Mouse (Mus musculus): Measurements from ENCODE around the gene Tmem222. TPM values are rescaled to one million over a fixed set of nuclear protein-coding genes. Genes with fewer than 3 reads are reported as not detected.

Gene Tmem222
- polyA plus RNA-seq (2015; fragmentation: Nextera tagmentation; extraction: Ambion mirVana), result 103 TPM in 2 replicates

- Histone ChIP-seq H3K9ac (replicated peaks) (peak within 1 kb of the TSS; percentile 88), H3K27me3 (no peaks in the 10 kb centered on the region), H3K4me1 (replicated peaks) (peaks cover 38% of the 10 kb centered on the region), H3K4me2 (replicated peaks) (peak within 1 kb of the TSS; percentile 73), H3K36me3 (no peaks in the 10 kb centered on the region), H3K4me3 (replicated peaks) (peak within 1 kb of the TSS; percentile 80), H3K27ac (peak within 1 kb of the TSS; percentile 90), H3K9me3 (no peaks in the 10 kb centered on the region)
- WGBS, result under 1% methylated on average over 73 of the region's 73 CpGs
- peak; percentile 93 for ATAC-seq
Observed at GRCm38 (mm10) chr4:133277104-133278026, at the start of gene Tmem222. TSS of gene Tmem222 (minus strand) at chr4:133277792.

- Histone ChIP-seq H3K4me1 (replicated peaks) (no peaks in the 10 kb centered on the region), H3K9me3 (no peaks in the 10 kb centered on the region), H3K4me3 (replicated peaks) (no peak overlapping the region), H3K9ac (replicated peaks) (no peak overlapping the region), H3K4me2 (replicated peaks) (no peak overlapping the region), H3K36me3 (peaks cover 31% of the 10 kb centered on the region), H3K27me3 (no peaks in the 10 kb centered on the region), H3K27ac (no peak overlapping the region)
- 91% methylated on average over 3 of the region's 3 CpGs for WGBS
- no peak for ATAC-seq
Observed at GRCm38 (mm10) chr4:133319667-133320066, 42.1 kb upstream of the Tmem222 start.

- Histone ChIP-seq H3K27me3 (no peaks in the 10 kb centered on the region), H3K4me3 (replicated peaks) (no peak overlapping the region), H3K9me3 (no peaks in the 10 kb centered on the region), H3K9ac (replicated peaks) (no peak overlapping the region), H3K4me2 (replicated peaks) (no peak overlapping the region), H3K4me1 (replicated peaks) (no peaks in the 10 kb centered on the region), H3K36me3 (peaks cover 25% of the 10 kb centered on the region; the same call in 1 of the 2 replicates), H3K27ac (no peak overlapping the region)
- ATAC-seq, result no peak
- 96% methylated on average over 5 of the region's 5 CpGs for WGBS
Observed at GRCm38 (mm10) chr4:133315991-133316390, 38.4 kb upstream of the Tmem222 start.

- Histone ChIP-seq H3K36me3 (peaks cover 25% of the 10 kb centered on the region; the same call in 1 of the 2 replicates), H3K27me3 (no peaks in the 10 kb centered on the region), H3K4me3 (replicated peaks) (no peak overlapping the region), H3K27ac (no peak overlapping the region), H3K4me2 (replicated peaks) (no peak overlapping the region), H3K9me3 (no peaks in the 10 kb centered on the region), H3K4me1 (replicated peaks) (no peaks in the 10 kb centered on the region), H3K9ac (replicated peaks) (no peak overlapping the region)
- WGBS, result 86% methylated on average over 8 of the region's 8 CpGs
- ATAC-seq, result no peak
Observed at GRCm38 (mm10) chr4:133314896-133315295, 37.3 kb upstream of the Tmem222 start.

GRCm38 (mm10) chr4:133309948-133310347, 32.4 kb upstream of the Tmem222 start:
- no peaks in the 10 kb centered on the region for H3K4me1 ChIP-seq (replicated peaks)
- no peak overlapping the region for H3K4me2 ChIP-seq (replicated peaks)
- peaks cover 26% of the 10 kb centered on the region for H3K36me3 ChIP-seq
- WGBS, result 0% methylated on average over 3 of the region's 3 CpGs
- H3K9me3 ChIP-seq, result no peaks in the 10 kb centered on the region
- ATAC-seq, result no peak
- H3K27ac ChIP-seq, result no peak overlapping the region
- no peak overlapping the region for H3K4me3 ChIP-seq (replicated peaks)
- H3K27me3 ChIP-seq, result no peaks in the 10 kb centered on the region
- H3K9ac ChIP-seq (replicated peaks), result no peak overlapping the region

GRCm38 (mm10) chr4:133307331-133307730, 29.7 kb upstream of the Tmem222 start:
- H3K4me3 ChIP-seq (replicated peaks), result no peak overlapping the region
- no peak overlapping the region for H3K27ac ChIP-seq
- no peak overlapping the region for H3K9ac ChIP-seq (replicated peaks)
- H3K9me3 ChIP-seq, result no peaks in the 10 kb centered on the region
- ATAC-seq, result no peak
- H3K4me1 ChIP-seq (replicated peaks), result peaks cover 2% of the 10 kb centered on the region; the same call in 1 of the 2 replicates
- 37% methylated on average over 3 of the region's 3 CpGs for WGBS
- no peak overlapping the region for H3K4me2 ChIP-seq (replicated peaks)
- peaks cover 39% of the 10 kb centered on the region for H3K36me3 ChIP-seq
- no peaks in the 10 kb centered on the region for H3K27me3 ChIP-seq

- WGBS, result 90% methylated on average over 7 of the region's 7 CpGs
- Histone ChIP-seq H3K9ac (replicated peaks) (no peak overlapping the region), H3K9me3 (no peaks in the 10 kb centered on the region), H3K36me3 (peaks cover 48% of the 10 kb centered on the region), H3K27me3 (no peaks in the 10 kb centered on the region), H3K4me2 (replicated peaks) (no peak overlapping the region), H3K27ac (no peak overlapping the region), H3K4me1 (replicated peaks) (peaks cover 6% of the 10 kb centered on the region; the same call in 1 of the 2 replicates), H3K4me3 (replicated peaks) (no peak overlapping the region)
- no peak for ATAC-seq
Observed at GRCm38 (mm10) chr4:133305825-133306224, 28.2 kb upstream of the Tmem222 start.

GRCm38 (mm10) chr4:133304770-133305169, 27.2 kb upstream of the Tmem222 start:
- Histone ChIP-seq H3K27me3 (no peaks in the 10 kb centered on the region), H3K4me2 (replicated peaks) (no peak overlapping the region), H3K4me1 (replicated peaks) (peaks cover 6% of the 10 kb centered on the region; the same call in 1 of the 2 replicates), H3K9me3 (no peaks in the 10 kb centered on the region), H3K4me3 (replicated peaks) (no peak overlapping the region), H3K36me3 (peaks cover 59% of the 10 kb centered on the region), H3K27ac (no peak overlapping the region), H3K9ac (replicated peaks) (no peak overlapping the region)
- WGBS, result 95% methylated on average over 7 of the region's 7 CpGs
- ATAC-seq, result no peak

GRCm38 (mm10) chr4:133302668-133303067, 25.1 kb upstream of the Tmem222 start:
- Histone ChIP-seq H3K27ac (0 out of 2 replicates have a peak overlapping the region, but pooled peaks have one; percentile 10), H3K9ac (replicated peaks) (no peak overlapping the region), H3K4me2 (replicated peaks) (no peak overlapping the region), H3K4me3 (replicated peaks) (no peak overlapping the region), H3K4me1 (replicated peaks) (peaks cover 26% of the 10 kb centered on the region), H3K27me3 (no peaks in the 10 kb centered on the region), H3K36me3 (peaks cover 53% of the 10 kb centered on the region), H3K9me3 (no peaks in the 10 kb centered on the region)
- ATAC-seq, result no peak
- 96% methylated on average over 5 of the region's 5 CpGs for WGBS

GRCm38 (mm10) chr4:133301802-133302201, 24.2 kb upstream of the Tmem222 start:
- peaks cover 59% of the 10 kb centered on the region for H3K36me3 ChIP-seq
- H3K4me1 ChIP-seq (replicated peaks), result peaks cover 31% of the 10 kb centered on the region
- H3K9ac ChIP-seq (replicated peaks), result no peak overlapping the region
- H3K4me2 ChIP-seq (replicated peaks), result no peak overlapping the region
- 0 out of 2 replicates have a peak overlapping the region, but pooled peaks have one; percentile 14 for H3K27ac ChIP-seq
- H3K9me3 ChIP-seq, result no peaks in the 10 kb centered on the region
- H3K4me3 ChIP-seq (replicated peaks), result no peak overlapping the region
- 23% methylated on average over 4 of the region's 4 CpGs for WGBS
- no peaks in the 10 kb centered on the region for H3K27me3 ChIP-seq
- no peak for ATAC-seq

GRCm38 (mm10) chr4:133300421-133300820, 22.8 kb upstream of the Tmem222 start:
- H3K9me3 ChIP-seq, result no peaks in the 10 kb centered on the region
- H3K27ac ChIP-seq, result no peak overlapping the region
- peaks cover 31% of the 10 kb centered on the region for H3K4me1 ChIP-seq (replicated peaks)
- H3K27me3 ChIP-seq, result no peaks in the 10 kb centered on the region
- 91% methylated on average over 11 of the region's 11 CpGs for WGBS
- no peak overlapping the region for H3K4me3 ChIP-seq (replicated peaks)
- H3K36me3 ChIP-seq, result peaks cover 68% of the 10 kb centered on the region
- H3K9ac ChIP-seq (replicated peaks), result no peak overlapping the region
- no peak for ATAC-seq
- no peak overlapping the region for H3K4me2 ChIP-seq (replicated peaks)

- Histone ChIP-seq H3K4me3 (replicated peaks) (no peak overlapping the region), H3K27me3 (no peaks in the 10 kb centered on the region), H3K9me3 (no peaks in the 10 kb centered on the region), H3K9ac (replicated peaks) (0 out of 2 replicates have a peak overlapping the region, but pooled peaks have one; percentile 32), H3K4me2 (replicated peaks) (no peak overlapping the region), H3K27ac (peak overlapping the region; percentile 64), H3K36me3 (peaks cover 71% of the 10 kb centered on the region), H3K4me1 (replicated peaks) (peaks cover 31% of the 10 kb centered on the region)
- WGBS, result 70% methylated on average over 5 of the region's 5 CpGs
- no peak for ATAC-seq
Observed at GRCm38 (mm10) chr4:133299701-133300100, 22.1 kb upstream of the Tmem222 start.

All from midbrain, embryonic 13.5 days (tissue).